Mouse (Mus musculus): ENCODE measurements around the gene Cyb5b. TPM values are rescaled to one million over a fixed set of nuclear protein-coding genes. Genes with fewer than 3 reads are reported as not detected.
"Not testable (repeated sequence)": the region's sequence is repeated elsewhere in the genome, so short reads cannot be mapped to it uniquely, and the experiment has no call there.

Gene Cyb5b
- polyA plus RNA-seq, 1 experiment from 2014 or later, result 165 TPM

- Histone ChIP-seq H3K27ac (ENCODE audit: low read depth, low read length) (no peak overlapping the region), H3K9ac (ENCODE audit: low read length) (peak overlapping the region; percentile 7; the same call in 1 of the 2 replicates), H3K4me3 (ENCODE audit: low read depth, low read length) (no peak overlapping the region), H3K4me2 (ENCODE audit: low read depth) (0 out of 2 replicates have a peak overlapping the region, but pooled peaks have one; percentile 4), H3K36me3 (ENCODE audit: control insufficient read depth, insufficient read depth, low read length) (no peaks in the 10 kb centered on the region), H3K9me3 (ENCODE audit: control insufficient read depth, low read length) (no peaks in the 10 kb centered on the region), H3K4me1 (ENCODE audit: control insufficient read depth, insufficient read depth, low read length) (peaks cover 6% of the 10 kb centered on the region; the same call in 1 of the 2 replicates), H3K27me3 (ENCODE audit: control insufficient read depth, insufficient read depth, low read length) (no peaks in the 10 kb centered on the region)
- no peak for ATAC-seq (ENCODE audit: insufficient read depth, low FRiP score, low TSS enrichment)
- DNase-seq (ENCODE audit: low spot score), result peak; percentile 24
- WGBS, result 45% methylated on average over 24 of the region's 24 CpGs
Observed at GRCm38 (mm10) chr8:107197901-107198826, 47.7 kb downstream of the Cyb5b start.

GRCm38 (mm10) chr8:107205164-107205563 is 54.7 kb downstream of the Cyb5b start:
- no peak for DNase-seq (ENCODE audit: low spot score)
- no peaks in the 10 kb centered on the region for H3K4me1 ChIP-seq (ENCODE audit: control insufficient read depth, insufficient read depth, low read length)
- ATAC-seq (ENCODE audit: insufficient read depth, low FRiP score, low TSS enrichment), result no peak
- H3K9ac ChIP-seq (ENCODE audit: low read length), result no peak overlapping the region
- no peaks in the 10 kb centered on the region for H3K9me3 ChIP-seq (ENCODE audit: control insufficient read depth, low read length)
- no peak overlapping the region for H3K27ac ChIP-seq (ENCODE audit: low read depth, low read length)
- H3K4me2 ChIP-seq (ENCODE audit: low read depth), result no peak overlapping the region
- no peaks in the 10 kb centered on the region for H3K27me3 ChIP-seq (ENCODE audit: control insufficient read depth, insufficient read depth, low read length)
- H3K4me3 ChIP-seq (ENCODE audit: low read depth, low read length), result no peak overlapping the region
- 85% methylated on average over 9 of the region's 9 CpGs for WGBS
- H3K36me3 ChIP-seq (ENCODE audit: control insufficient read depth, insufficient read depth, low read length), result no peaks in the 10 kb centered on the region

GRCm38 (mm10) chr8:107205701-107206561 is 55.5 kb downstream of the Cyb5b start:
- Histone ChIP-seq H3K4me1 (ENCODE audit: control insufficient read depth, insufficient read depth, low read length) (no peaks in the 10 kb centered on the region), H3K9ac (ENCODE audit: low read length) (no peak overlapping the region), H3K4me2 (ENCODE audit: low read depth) (no peak overlapping the region), H3K4me3 (ENCODE audit: low read depth, low read length) (no peak overlapping the region), H3K27me3 (ENCODE audit: control insufficient read depth, insufficient read depth, low read length) (no peaks in the 10 kb centered on the region), H3K36me3 (ENCODE audit: control insufficient read depth, insufficient read depth, low read length) (no peaks in the 10 kb centered on the region), H3K9me3 (ENCODE audit: control insufficient read depth, low read length) (no peaks in the 10 kb centered on the region), H3K27ac (ENCODE audit: low read depth, low read length) (no peak overlapping the region)
- 76% methylated on average over 23 of the region's 23 CpGs for WGBS
- ATAC-seq (ENCODE audit: insufficient read depth, low FRiP score, low TSS enrichment) (no peak), DNase-seq (ENCODE audit: low spot score) (no peak)

- no peak overlapping the region for H3K27ac ChIP-seq (ENCODE audit: low read depth, low read length)
- no peak overlapping the region for H3K9ac ChIP-seq (ENCODE audit: low read length)
- no peaks in the 10 kb centered on the region for H3K4me1 ChIP-seq (ENCODE audit: control insufficient read depth, insufficient read depth, low read length)
- H3K4me2 ChIP-seq (ENCODE audit: low read depth), result no peak overlapping the region
- no peaks in the 10 kb centered on the region for H3K9me3 ChIP-seq (ENCODE audit: control insufficient read depth, low read length)
- H3K4me3 ChIP-seq (ENCODE audit: low read depth, low read length), result no peak overlapping the region
- no peaks in the 10 kb centered on the region for H3K27me3 ChIP-seq (ENCODE audit: control insufficient read depth, insufficient read depth, low read length)
- no peaks in the 10 kb centered on the region for H3K36me3 ChIP-seq (ENCODE audit: control insufficient read depth, insufficient read depth, low read length)
- DNase-seq (ENCODE audit: low spot score) (no peak), ATAC-seq (ENCODE audit: insufficient read depth, low FRiP score, low TSS enrichment) (no peak)
- 85% methylated on average over 9 of the region's 9 CpGs for WGBS
Observed at GRCm38 (mm10) chr8:107206782-107207525, 56.5 kb downstream of the Cyb5b start.

GRCm38 (mm10) chr8:107209185-107209584 is 58.7 kb downstream of the Cyb5b start:
- WGBS, result 84% methylated on average over 7 of the region's 7 CpGs
- DNase-seq (ENCODE audit: low spot score), result no peak
- H3K9me3 ChIP-seq (ENCODE audit: control insufficient read depth, low read length), result no peaks in the 10 kb centered on the region
- H3K27me3 ChIP-seq (ENCODE audit: control insufficient read depth, insufficient read depth, low read length), result no peaks in the 10 kb centered on the region
- no peaks in the 10 kb centered on the region for H3K4me1 ChIP-seq (ENCODE audit: control insufficient read depth, insufficient read depth, low read length)
- no peak overlapping the region for H3K4me3 ChIP-seq (ENCODE audit: low read depth, low read length)
- no peak for ATAC-seq (ENCODE audit: insufficient read depth, low FRiP score, low TSS enrichment)
- no peak overlapping the region for H3K9ac ChIP-seq (ENCODE audit: low read length)
- H3K27ac ChIP-seq (ENCODE audit: low read depth, low read length), result no peak overlapping the region
- H3K36me3 ChIP-seq (ENCODE audit: control insufficient read depth, insufficient read depth, low read length), result no peaks in the 10 kb centered on the region
- H3K4me2 ChIP-seq (ENCODE audit: low read depth), result no peak overlapping the region

- 92% methylated on average over 7 of the region's 7 CpGs for WGBS
- no peaks in the 10 kb centered on the region for H3K4me1 ChIP-seq (ENCODE audit: control insufficient read depth, insufficient read depth, low read length)
- no peaks in the 10 kb centered on the region for H3K36me3 ChIP-seq (ENCODE audit: control insufficient read depth, insufficient read depth, low read length)
- no peak overlapping the region for H3K4me3 ChIP-seq (ENCODE audit: low read depth, low read length)
- no peaks in the 10 kb centered on the region for H3K9me3 ChIP-seq (ENCODE audit: control insufficient read depth, low read length)
- no peak overlapping the region for H3K9ac ChIP-seq (ENCODE audit: low read length)
- H3K27me3 ChIP-seq (ENCODE audit: control insufficient read depth, insufficient read depth, low read length), result no peaks in the 10 kb centered on the region
- no peak overlapping the region for H3K4me2 ChIP-seq (ENCODE audit: low read depth)
- ATAC-seq (ENCODE audit: insufficient read depth, low FRiP score, low TSS enrichment), result no peak
- H3K27ac ChIP-seq (ENCODE audit: low read depth, low read length), result no peak overlapping the region
- DNase-seq (ENCODE audit: low spot score), result no peak
Observed at GRCm38 (mm10) chr8:107212006-107212405, 61.6 kb downstream of the Cyb5b start.

- not testable (repeated sequence) for H3K4me3 ChIP-seq (ENCODE audit: low read depth, low read length); H3K4me1 ChIP-seq (ENCODE audit: control insufficient read depth, insufficient read depth, low read length); H3K27ac ChIP-seq (ENCODE audit: low read depth, low read length); H3K9me3 ChIP-seq (ENCODE audit: control insufficient read depth, low read length); ATAC-seq (ENCODE audit: insufficient read depth, low FRiP score, low TSS enrichment); H3K36me3 ChIP-seq (ENCODE audit: control insufficient read depth, insufficient read depth, low read length); H3K4me2 ChIP-seq (ENCODE audit: low read depth); H3K27me3 ChIP-seq (ENCODE audit: control insufficient read depth, insufficient read depth, low read length); DNase-seq (ENCODE audit: low spot score); H3K9ac ChIP-seq (ENCODE audit: low read length)
- 74% methylated on average over 7 of the region's 7 CpGs for WGBS
Observed at GRCm38 (mm10) chr8:107217230-107217629, 66.8 kb downstream of the Cyb5b start.

- Histone ChIP-seq H3K27me3 (ENCODE audit: control insufficient read depth, insufficient read depth, low read length) (no peaks in the 10 kb centered on the region), H3K4me1 (ENCODE audit: control insufficient read depth, insufficient read depth, low read length) (no peaks in the 10 kb centered on the region), H3K9ac (ENCODE audit: low read length) (no peak overlapping the region), H3K27ac (ENCODE audit: low read depth, low read length) (no peak overlapping the region), H3K36me3 (ENCODE audit: control insufficient read depth, insufficient read depth, low read length) (no peaks in the 10 kb centered on the region), H3K4me3 (ENCODE audit: low read depth, low read length) (no peak overlapping the region), H3K9me3 (ENCODE audit: control insufficient read depth, low read length) (no peaks in the 10 kb centered on the region), H3K4me2 (ENCODE audit: low read depth) (no peak overlapping the region)
- ATAC-seq (ENCODE audit: insufficient read depth, low FRiP score, low TSS enrichment) (no peak), DNase-seq (ENCODE audit: low spot score) (no peak)
- WGBS, result 90% methylated on average over 8 of the region's 8 CpGs
Observed at GRCm38 (mm10) chr8:107218091-107218490, 67.7 kb downstream of the Cyb5b start.

Data from neural tube, embryonic 11.5 days (tissue).